ENCODE assay signal across 8 mouse cellular contexts in the genomic region with DNA sequence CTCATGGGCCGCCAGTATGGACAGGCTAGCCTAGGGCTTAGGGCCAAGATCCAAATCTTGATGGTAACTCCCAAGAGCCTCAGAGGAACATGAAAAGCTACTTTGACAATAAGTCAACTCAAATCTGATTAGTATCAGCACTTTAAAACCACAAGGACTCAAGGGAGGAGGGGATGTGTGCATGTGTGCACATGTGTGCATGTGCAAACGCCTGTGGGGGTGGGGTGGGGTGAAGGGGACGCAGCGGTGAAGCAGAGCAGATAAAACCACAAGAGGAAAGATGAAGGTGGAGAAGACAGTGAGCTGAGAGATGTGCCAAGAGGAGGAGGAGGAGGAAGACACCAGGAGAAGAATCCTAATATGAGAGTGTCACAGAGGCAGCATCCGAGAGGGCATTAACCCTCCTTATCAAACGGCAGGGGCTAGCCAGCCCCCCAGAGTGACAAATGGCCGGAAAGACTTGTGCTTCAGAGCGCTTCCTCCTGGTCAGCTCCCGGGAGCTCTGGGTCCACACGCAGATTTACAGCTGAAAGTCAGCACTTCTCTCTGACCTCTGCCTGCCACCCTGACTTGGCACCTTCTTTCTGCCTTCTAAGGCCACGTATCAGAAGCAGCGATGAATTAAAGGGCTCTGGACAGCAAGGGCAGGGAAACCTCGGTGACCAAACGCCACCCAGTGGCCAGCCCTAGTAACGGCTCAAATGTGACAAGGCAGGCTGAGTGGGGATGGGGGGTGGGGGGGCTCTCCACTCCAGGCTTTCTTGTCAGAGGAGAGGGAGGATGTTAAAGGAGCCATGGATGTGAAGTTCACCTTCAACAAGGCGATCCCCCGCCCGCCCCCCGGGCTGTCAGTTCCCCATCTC. TPM values are rescaled to one million over a fixed set of nuclear protein-coding genes. Genes with fewer than 3 reads are reported as not detected.
DNase-seq lines count a peak whose midpoint lies in the region; ATAC-seq and TF ChIP-seq lines count a peak whose summit lies in the region.
"Had no signal": no experiment of that assay in that cellular context is flagged by ENCODE, and none has a peak within 500 bp of the region (broad histone marks: within the 10 kb centered on the region; RNA-seq: fewer than 3 reads in every experiment).

No protein-coding gene starts in this region.

- H3K4me1 ChIP-seq in ES-E14 (ENCODE audit: control insufficient read depth in 2 of 2, insufficient read depth in 2 of 2, low read length in 2 of 2, poor library complexity in 1 of 2) = no peaks in the 10 kb centered on the region
- H3K4me1 ChIP-seq in forebrain, embryonic 14.5 days (ENCODE audit: control insufficient read depth, insufficient read depth, low read length) = peaks cover under 1% of the 10 kb centered on the region; the same call in 1 of the 2 replicates
- H3K4me1 ChIP-seq in hindbrain, embryonic 11.5 days (replicated peaks; ENCODE audit: control insufficient read depth, insufficient read depth, low read length) = 0 out of 2 replicates have a peak, but pooled peaks cover 2% of the 10 kb centered on the region

- no peaks in the 10 kb centered on the region; the same call in 1 of the 2 replicates for H3K36me3 ChIP-seq in ES-E14 (ENCODE audit: control insufficient read depth, insufficient read depth, low read length, poor library complexity, severe bottlenecking)
- H3K36me3 ChIP-seq in forebrain, embryonic 14.5 days (ENCODE audit: control insufficient read depth, insufficient read depth, low read length) = peaks cover 44% of the 10 kb centered on the region
- no peaks in the 10 kb centered on the region for H3K36me3 ChIP-seq in hindbrain, embryonic 11.5 days (ENCODE audit: control insufficient read depth, insufficient read depth, low read length)

- no peak overlapping the region for H3K4me3 ChIP-seq in ES-E14 (ENCODE audit: insufficient read depth in 1 of 2, low read depth in 1 of 2, low read length in 2 of 2, poor library complexity in 1 of 2, severe bottlenecking in 1 of 2)
- no peak overlapping the region for H3K4me3 ChIP-seq in forebrain, embryonic 14.5 days (ENCODE audit: low read depth, low read length)
- H3K4me3 ChIP-seq in hindbrain, embryonic 11.5 days (ENCODE audit: low read depth, low read length) = no peak overlapping the region

- H3K9me3 ChIP-seq in ES-E14 (ENCODE audit: control insufficient read depth, insufficient read depth, low read depth, low read length) = no peaks in the 10 kb centered on the region
- H3K9me3 ChIP-seq in forebrain, embryonic 14.5 days (replicated peaks; ENCODE audit: control insufficient read depth, low read length) = no peaks in the 10 kb centered on the region
- no peaks in the 10 kb centered on the region for H3K9me3 ChIP-seq in hindbrain, embryonic 11.5 days (ENCODE audit: control insufficient read depth, low read length)

- WGBS in forebrain, embryonic 14.5 days = 41% methylated on average over 19 of the region's 19 CpGs
- WGBS in hindbrain, embryonic 11.5 days = 36% methylated on average over 19 of the region's 19 CpGs

- peak; percentile 61 for ATAC-seq in forebrain, embryonic 14.5 days
- no peak for ATAC-seq in hindbrain, embryonic 11.5 days (ENCODE audit: low FRiP score)
- peak; percentile 83 for ATAC-seq in megakaryocyte progenitor cell, adult 5-6 weeks (replicated peaks; ENCODE audit: poor library complexity)

- H3K4me2 ChIP-seq in forebrain, embryonic 14.5 days (ENCODE audit: low read length) = no peak overlapping the region
- H3K4me2 ChIP-seq in hindbrain, embryonic 11.5 days (replicated peaks; ENCODE audit: low read depth, low read length) = no peak overlapping the region

- no peak overlapping the region for H3K27ac ChIP-seq in ES-E14 (ENCODE audit: insufficient read depth, low read depth, low read length, poor library complexity, severe bottlenecking)
- H3K27ac ChIP-seq in forebrain, embryonic 14.5 days (ENCODE audit: low read depth, low read length) = no peak overlapping the region
- H3K27ac ChIP-seq in hindbrain, embryonic 11.5 days (ENCODE audit: low read depth, low read length) = no peak overlapping the region

- no peak overlapping the region for H3K9ac ChIP-seq in ES-E14 (ENCODE audit: insufficient read depth, low read depth, low read length, poor library complexity, severe bottlenecking)
- no peak overlapping the region for H3K9ac ChIP-seq in forebrain, embryonic 14.5 days (ENCODE audit: low read length)
- H3K9ac ChIP-seq in hindbrain, embryonic 11.5 days (ENCODE audit: low read depth, low read length) = no peak overlapping the region

- H3K27me3 ChIP-seq in forebrain, embryonic 14.5 days (replicated peaks; ENCODE audit: control insufficient read depth, insufficient read depth, low read length) = no peaks in the 10 kb centered on the region
- H3K27me3 ChIP-seq in hindbrain, embryonic 11.5 days (ENCODE audit: control insufficient read depth, insufficient read depth, low read length) = peaks cover 17% of the 10 kb centered on the region

- in situ Hi-C loops in ES-E14 (cut with MboI; ENCODE audit: low sequenced_read_pairs in 2 of 2, unreplicated experiment in 2 of 2) = no loop called here

- DNase-seq in ES-E14 (ENCODE audit: low read depth, low spot score) = peak; percentile 24
- DNase-seq in adrenal gland, postnatal 25 days = peak; percentile 61
- peak; percentile 65 for DNase-seq in forebrain, embryonic 14.5 days (ENCODE audit: low spot score)
- DNase-seq in hindbrain, embryonic 11.5 days (ENCODE audit: low spot score) = peak; percentile 78
- peak; percentile 65 to 76 for DNase-seq in layer of hippocampus, postnatal 10 days (ENCODE audit: low spot score in 2 of 2)
- peak; percentile 35 for DNase-seq in right cerebral cortex, adult 18-20 months

TF ChIP-seq in ES-E14, 5 proteins besides CTCF, POLR2A, EP300 and RAD21:
- TF ChIP-seq ZNF384 (IDR thresholded peaks at IDR 0.05; ENCODE audit: low read depth, low read length) (no peak), HCFC1 (IDR thresholded peaks at IDR 0.05; ENCODE audit: borderline replicate concordance, insufficient read depth, low read length) (no peak), ZC3H11A (IDR thresholded peaks at IDR 0.05; ENCODE audit: borderline replicate concordance, low read depth, low read length) (no peak), CHD2 (IDR thresholded peaks at IDR 0.05; ENCODE audit: low read depth, low read length) (no peak)
TF ChIP-seq in ES-E14: peak in this region for 0.

RNA-seq across cellular contexts. Expression of a gene that starts 28.1 kb away (rescaled TPM):
- 25.7 and 38.1 TPM in 2 replicates for total RNA-seq in ES-E14 (2012; rRNA removed)
- 48.4 and 48.8 TPM in 2 replicates for total RNA-seq in adrenal gland, postnatal 25 days (2021)
- polyA plus RNA-seq in forebrain, embryonic 14.5 days (2014; fragmentation: Nextera tagmentation; extraction: Ambion mirVana) = 7.9 and 8.6 TPM in 2 replicates
- 9.8 and 12.5 TPM in 2 replicates for polyA plus RNA-seq in hindbrain, embryonic 11.5 days (2014; fragmentation: Nextera tagmentation; extraction: Ambion mirVana)
- total RNA-seq in layer of hippocampus, postnatal 10 days (2021) = 10 to 100 TPM; 33.0 to 42.3 TPM
- 13.5 and 14.7 TPM in 2 replicates for total RNA-seq in megakaryocyte progenitor cell, adult 5-6 weeks (2015)
- 15.0 and 24.2 TPM in 2 replicates for total RNA-seq in megakaryocyte progenitor cell, adult 5-6 weeks (2017)

RNA-seq across cellular contexts. Expression of a gene that starts 33.1 kb away (rescaled TPM):
- total RNA-seq in ES-E14 (2012; rRNA removed) = 0.05 and 0.13 TPM in 2 replicates
- 0.06 TPM in 1 of 2 replicates, not detected in the other for total RNA-seq in adrenal gland, postnatal 25 days (2021)
- 0.11 TPM in 1 of 2 replicates, not detected in the other for polyA plus RNA-seq in forebrain, embryonic 14.5 days (2014; fragmentation: Nextera tagmentation; extraction: Ambion mirVana)
- 5.1 and 7.9 TPM in 2 replicates for polyA plus RNA-seq in hindbrain, embryonic 11.5 days (2014; fragmentation: Nextera tagmentation; extraction: Ambion mirVana)
- not detected for total RNA-seq in layer of hippocampus, postnatal 10 days (2021)
- not detected in 2 replicates for total RNA-seq in megakaryocyte progenitor cell, adult 5-6 weeks (2015)
- total RNA-seq in megakaryocyte progenitor cell, adult 5-6 weeks (2017) = not detected in 2 replicates
- total RNA-seq: hematopoietic stem cell, adult 5-6 weeks had no signal

Comparison
In these comparisons a context has a peak if more than half of its experiments do, and no peak if none do; other contexts are left out.
1. DNase-seq: peak in every context shown above with its lines; median percentile 78 in hindbrain, embryonic 11.5 days; 70 in layer of hippocampus, postnatal 10 days; 65 in forebrain, embryonic 14.5 days; 61 in adrenal gland, postnatal 25 days; 35 in right cerebral cortex, adult 18-20 months; 24 in ES-E14.